Mouse (Mus musculus) brain, embryonic 18.5 days (tissue): ENCODE results near the gene Gm3194.
"Not testable (repeated sequence)": the region's sequence is repeated elsewhere in the genome, so short reads cannot be mapped to it uniquely, and the experiment has no call there.

Experiments
- DNase-seq: peaks from one replicate; pipeline ENCODE4 v3.0.0-alpha.2; 2012; ENCODE audit warnings: low read depth, low spot score

Gm3194 gene

GRCm38 (mm10) chr14:5455367-5455766, at the start of gene Gm3194:
TSS of gene Gm3194 (minus strand) at chr14:5455467.
- DNase-seq: not testable (repeated sequence)

- DNase-seq: not testable (repeated sequence)
Observed at GRCm38 (mm10) chr14:5501374-5501773, 46.1 kb upstream of the Gm3194 start, which contains the start of gene Gm3488. TSS of gene Gm3488 (plus strand) at chr14:5501674.

GRCm38 (mm10) chr14:5483907-5484306, 28.6 kb upstream of the Gm3194 start, which contains the start of gene Gm3187:
TSS of gene Gm3187 (plus strand) at chr14:5484207.
- not testable (repeated sequence) for DNase-seq

GRCm38 (mm10) chr14:5477730-5478129, 22.5 kb upstream of the Gm3194 start, which contains the start of gene Gm8246:
TSS of gene Gm8246 (minus strand) at chr14:5477830.
- DNase-seq: not testable (repeated sequence)

GRCm38 (mm10) chr14:5460469-5460868, 5.2 kb upstream of the Gm3194 start:
- DNase-seq: not testable (repeated sequence)

- DNase-seq: not testable (repeated sequence)
Observed at GRCm38 (mm10) chr14:5388949-5389348, 66.3 kb downstream of the Gm3194 start, which contains the start of gene Gm3500. TSS of gene Gm3500 (minus strand) at chr14:5389049.
